Mouse (Mus musculus) urinary bladder, postnatal 14 days (tissue): Measurements from ENCODE around the gene Izumo2.

Experiments
- DNase-seq: peaks from one replicate; pipeline ENCODE4 v3.0.0; 2021; ENCODE audit warnings: low spot score

Gene Izumo2

GRCm38 (mm10) chr7:44708574-44708973, at the start of gene Izumo2:
TSS of gene Izumo2 (plus strand) at chr7:44708742.
- DNase-seq: no peak

GRCm38 (mm10) chr7:44661219-44661618, 47.3 kb upstream of the Izumo2 start:
- DNase-seq: no peak

GRCm38 (mm10) chr7:44662168-44662567, 46.4 kb upstream of the Izumo2 start:
- peak; percentile 90 for DNase-seq

- no peak for DNase-seq
Measured at GRCm38 (mm10) chr7:44662569-44662968, 46.0 kb upstream of the Izumo2 start.

- no peak for DNase-seq
Measured at GRCm38 (mm10) chr7:44663546-44663945, 45.0 kb upstream of the Izumo2 start.

- DNase-seq: no peak
Measured at GRCm38 (mm10) chr7:44664731-44665130, 43.8 kb upstream of the Izumo2 start.

DNA sequence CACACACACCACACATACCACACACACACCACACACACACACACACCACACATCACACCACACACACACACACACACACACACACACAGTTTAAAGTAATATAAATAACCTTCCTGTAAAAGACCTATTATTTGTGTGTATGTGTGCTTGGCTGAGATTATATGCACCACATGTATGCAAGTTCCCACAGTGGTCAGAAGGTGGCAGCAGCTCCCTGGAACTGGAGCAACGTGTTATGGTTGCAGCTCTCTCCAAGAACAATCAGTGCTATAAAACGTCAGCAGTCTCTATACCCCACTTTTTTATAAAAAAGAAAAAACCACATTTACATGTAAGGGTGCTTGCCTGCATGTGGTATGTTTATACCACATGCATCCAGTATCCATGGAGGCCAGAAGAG, 42.1 kb upstream of the Izumo2 start:
- no peak for DNase-seq

DNA sequence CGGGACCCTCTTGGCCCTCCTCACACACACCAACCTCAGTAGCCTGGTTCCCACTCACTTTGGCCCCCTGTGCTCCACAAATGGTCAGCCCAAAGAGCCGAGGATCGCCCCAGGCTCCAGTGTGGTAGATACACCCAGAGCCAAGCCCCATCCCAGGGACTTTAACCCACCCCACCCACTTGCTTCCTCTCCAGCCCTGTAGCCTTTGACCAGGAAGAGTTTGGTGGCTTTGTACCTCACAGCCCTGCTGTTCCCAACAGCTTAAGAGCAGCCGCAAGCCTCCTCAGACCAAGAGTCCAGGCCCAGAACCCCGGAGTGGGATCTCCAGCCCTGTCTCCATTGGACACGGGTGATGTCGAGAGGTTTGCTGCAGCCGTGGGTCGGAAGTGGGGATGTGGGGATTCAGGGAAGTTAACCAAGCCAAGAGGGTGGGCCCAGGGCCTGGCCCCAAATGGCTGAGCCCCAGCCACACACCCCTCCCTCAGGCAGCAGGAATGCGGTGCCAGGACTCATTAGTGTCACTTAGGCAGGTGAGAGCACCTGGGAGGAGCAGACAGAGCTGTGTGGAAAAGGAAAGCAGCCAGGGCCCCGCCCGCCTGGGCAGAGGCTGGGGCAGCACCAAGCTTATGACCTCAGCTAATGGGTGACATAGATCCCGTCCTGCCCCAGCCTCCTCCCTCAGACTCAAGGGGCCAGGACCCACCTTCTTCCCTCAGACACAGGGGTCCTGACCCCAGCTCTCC, 40.4 kb upstream of the Izumo2 start:
- no peak for DNase-seq

- DNase-seq: peak; percentile 73
Measured at GRCm38 (mm10) chr7:44669103-44669502, 39.4 kb upstream of the Izumo2 start.

- DNase-seq: peak; percentile 91
Measured at GRCm38 (mm10) chr7:44670803-44671202, 37.7 kb upstream of the Izumo2 start, which contains the start of gene Myh14. TSS of gene Myh14 (minus strand) at chr7:44670843.

DNA sequence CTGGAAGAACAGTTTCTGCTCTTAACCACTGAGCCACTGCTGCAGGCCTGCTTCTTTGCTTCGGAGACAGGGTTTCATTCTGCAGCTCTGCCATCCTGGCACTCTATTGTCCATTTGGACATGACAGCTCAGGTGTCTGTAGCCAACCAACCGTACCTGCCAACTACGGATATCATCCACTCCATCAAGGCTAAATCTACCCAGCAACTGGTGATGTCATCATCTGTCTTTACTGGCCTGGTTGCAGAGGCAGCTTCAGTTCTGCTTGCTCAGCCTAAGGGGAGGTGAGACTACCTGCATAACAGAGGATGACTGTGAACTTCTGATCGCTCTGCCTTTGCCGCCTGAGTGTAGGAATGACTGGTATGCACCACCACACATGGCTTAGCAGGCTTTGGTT, 36.3 kb upstream of the Izumo2 start:
- DNase-seq: peak; percentile 43

DNA sequence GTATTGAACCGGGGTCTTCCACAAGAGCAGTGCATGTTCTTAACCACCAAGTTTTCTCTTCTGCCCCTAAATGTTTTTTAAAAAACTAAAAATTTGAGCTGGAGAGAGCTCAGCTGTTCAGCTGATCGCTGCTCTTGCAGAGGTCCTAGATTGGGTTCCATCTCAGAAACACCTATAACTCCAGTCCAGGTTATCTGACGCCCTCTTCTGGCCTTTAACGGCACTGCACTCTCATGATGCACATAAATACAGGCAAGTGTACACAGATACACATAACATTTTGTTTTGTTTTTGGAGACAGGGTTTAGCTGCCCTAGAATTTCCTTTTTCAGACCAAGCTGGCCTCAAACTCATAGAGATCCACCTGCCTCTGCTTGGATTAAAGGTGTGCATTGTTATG, 34.0 kb upstream of the Izumo2 start:
- DNase-seq: no peak

- no peak for DNase-seq
Measured at GRCm38 (mm10) chr7:44675171-44675570, 33.4 kb upstream of the Izumo2 start.

GRCm38 (mm10) chr7:44676126-44676525, 32.4 kb upstream of the Izumo2 start:
- no peak for DNase-seq

GRCm38 (mm10) chr7:44676611-44677010, 31.9 kb upstream of the Izumo2 start:
- DNase-seq: no peak

- no peak for DNase-seq
Measured at GRCm38 (mm10) chr7:44683656-44684055, 24.9 kb upstream of the Izumo2 start.

- no peak for DNase-seq
Measured at GRCm38 (mm10) chr7:44685531-44686402, 22.8 kb upstream of the Izumo2 start.

- no peak for DNase-seq
Measured at GRCm38 (mm10) chr7:44688890-44689289, 19.7 kb upstream of the Izumo2 start.

DNA sequence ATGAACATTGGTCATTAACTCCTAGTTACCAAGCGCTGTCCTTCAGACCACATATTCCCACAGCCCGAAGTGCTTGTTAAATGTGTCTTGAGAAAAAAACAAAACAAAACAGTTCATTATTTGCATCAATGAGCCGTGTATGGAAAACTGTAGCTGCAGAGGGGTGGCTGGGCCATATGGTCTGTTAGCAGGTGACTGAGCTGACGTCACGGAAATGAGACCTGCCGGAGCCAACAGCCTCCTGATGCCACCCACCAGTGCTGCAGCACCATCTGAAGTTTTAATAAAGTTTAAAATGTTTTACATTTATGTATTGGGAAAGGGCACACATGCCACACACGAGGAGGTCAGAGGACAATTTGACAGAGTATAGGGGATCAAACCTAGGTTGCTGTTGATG, 19.2 kb upstream of the Izumo2 start:
- DNase-seq: no peak

GRCm38 (mm10) chr7:44693427-44694175, 14.9 kb upstream of the Izumo2 start:
- no peak for DNase-seq

DNA sequence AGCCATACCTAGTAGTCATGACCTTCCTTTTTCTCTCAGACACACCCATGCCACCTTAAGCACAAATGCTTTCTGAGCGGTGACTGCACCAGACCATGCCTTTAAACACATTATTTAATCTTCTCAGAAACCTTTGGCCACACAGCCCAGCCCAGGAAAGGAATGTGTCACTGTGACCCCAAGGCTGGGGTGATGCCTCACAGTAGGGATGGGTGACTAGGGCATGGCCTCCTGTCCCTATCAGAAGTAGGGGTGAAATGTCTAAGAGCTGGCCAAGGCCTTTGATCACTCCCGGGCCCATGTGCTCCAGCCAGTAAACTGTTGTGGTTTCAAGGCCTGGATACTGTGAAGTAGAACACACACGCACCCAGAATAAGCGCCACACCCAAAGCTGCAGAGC, 13.3 kb upstream of the Izumo2 start:
- DNase-seq: no peak

DNA sequence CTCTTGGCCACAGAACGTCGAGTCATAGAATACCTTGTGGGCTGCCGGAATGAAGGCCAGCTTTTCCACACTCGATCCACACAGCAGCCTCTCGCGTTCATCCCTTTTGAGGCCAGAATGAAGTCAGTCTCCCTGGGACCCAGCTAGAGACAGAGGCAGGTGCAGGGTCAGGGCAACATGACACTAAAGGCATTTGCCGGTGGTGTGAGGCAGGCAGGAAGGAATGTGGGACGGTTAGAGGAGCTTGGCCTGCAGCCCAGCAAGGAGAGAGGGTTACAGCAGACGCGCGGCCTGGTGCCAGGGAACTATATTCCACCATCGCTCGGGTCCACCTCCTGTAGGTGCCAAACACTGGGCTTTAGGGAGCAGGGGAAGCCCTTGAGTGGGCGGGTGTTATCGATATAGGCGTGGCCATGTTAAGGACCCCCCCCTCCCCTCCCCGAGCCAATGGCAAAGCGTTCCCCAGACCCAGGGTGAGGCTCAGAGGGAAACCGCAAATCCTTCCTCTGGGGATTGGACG, 11.3 kb upstream of the Izumo2 start:
- peak; percentile 72 for DNase-seq
